Mouse (Mus musculus): ENCODE measurements around the gene Lysmd1. TPM values are rescaled to one million over a fixed set of nuclear protein-coding genes. Genes with fewer than 3 reads are reported as not detected.

Gene Lysmd1
- polyA plus RNA-seq (2014; fragmentation: Illumina TruSeq; extraction: RNeasy Lipid Tissue Mini Kit (QIAGEN cat#74804); ENCODE audit: low read depth, low replicate concordance), result 11.0 TPM

DNA sequence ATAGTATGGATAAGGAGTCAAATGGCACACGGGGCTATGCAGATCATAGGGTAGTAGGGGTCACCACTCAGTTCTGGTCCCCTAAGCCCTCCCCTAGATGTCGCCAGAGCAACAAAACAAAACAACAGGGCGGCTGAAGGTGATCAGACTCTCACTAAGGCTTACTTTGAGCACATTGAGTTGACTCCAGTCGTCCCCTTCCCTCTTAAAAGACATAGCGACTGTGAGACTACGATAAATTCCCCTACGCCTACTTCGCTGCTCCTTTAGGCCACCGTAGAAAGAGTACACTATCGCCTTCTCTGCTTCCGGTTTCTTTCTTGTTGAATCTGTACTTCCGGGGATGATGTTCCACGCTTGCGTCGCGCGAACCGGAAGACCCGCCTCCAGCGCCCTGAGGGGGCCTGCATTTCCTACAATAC, at the start of gene Lysmd1, which contains the start of gene Scnm1:
TSS of gene Lysmd1 (plus strand) at position 409 of the 422 bp plus-strand sequence.
TSS of gene Scnm1 (minus strand) at position 332 of the 422 bp plus-strand sequence.

DNA sequence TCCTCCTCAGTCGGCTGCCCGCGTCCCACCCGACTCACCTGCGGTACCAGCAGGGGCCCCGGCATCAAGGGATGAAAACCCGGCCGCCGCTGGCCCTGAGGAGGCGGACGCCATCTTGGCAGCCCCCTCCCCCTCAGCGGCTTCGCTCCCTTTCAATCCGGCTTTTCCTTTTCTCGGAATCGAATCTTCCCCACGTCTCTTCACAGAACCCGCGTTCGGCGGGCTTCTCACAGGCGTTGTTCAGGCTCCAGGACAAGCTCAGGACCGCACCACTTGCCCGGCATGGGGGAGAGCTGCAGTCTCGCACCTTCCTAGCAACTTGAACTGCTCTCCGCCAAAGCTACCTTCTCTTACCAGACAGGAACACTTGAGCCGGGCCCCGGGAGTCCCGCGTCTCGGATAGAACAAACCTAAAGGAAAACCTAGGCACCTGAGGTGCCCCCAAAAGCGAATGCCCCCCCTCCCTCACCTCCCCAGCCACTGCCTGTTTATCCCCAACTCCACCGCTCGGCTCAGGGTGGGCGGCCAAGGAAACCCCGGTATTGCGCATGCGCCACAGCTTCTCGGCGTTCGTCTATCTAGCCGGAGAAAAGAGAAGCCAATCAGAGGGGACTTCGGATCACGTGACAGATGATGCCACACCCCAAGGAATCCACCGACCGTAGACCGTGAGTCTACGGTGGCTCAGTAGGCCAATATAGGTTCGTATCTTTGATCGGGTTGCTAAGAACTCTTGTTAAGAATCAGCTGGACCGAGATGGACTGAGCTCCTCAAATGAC, 27.4 kb upstream of the Lysmd1 start, which contains the start of gene Pip5k1a:
TSS of gene Pip5k1a (minus strand) at position 593 of the 780 bp plus-strand sequence.

GRCm38 (mm10) chr3:95110911-95111726, 22.8 kb upstream of the Lysmd1 start, which contains the start of gene Vps72:
Gene Vps72, plus strand, starts transcription at chr3:95111022.

GRCm38 (mm10) chr3:95124246-95124645, 9.6 kb upstream of the Lysmd1 start, which contains the start of gene Tmod4:
Gene Tmod4, plus strand, starts transcription at chr3:95124476.

GRCm38 (mm10) chr3:95141952-95142616, 8.2 kb downstream of the Lysmd1 start, which contains the start of gene Tnfaip8l2:
Gene Tnfaip8l2, minus strand, starts transcription at chr3:95142360.

DNA sequence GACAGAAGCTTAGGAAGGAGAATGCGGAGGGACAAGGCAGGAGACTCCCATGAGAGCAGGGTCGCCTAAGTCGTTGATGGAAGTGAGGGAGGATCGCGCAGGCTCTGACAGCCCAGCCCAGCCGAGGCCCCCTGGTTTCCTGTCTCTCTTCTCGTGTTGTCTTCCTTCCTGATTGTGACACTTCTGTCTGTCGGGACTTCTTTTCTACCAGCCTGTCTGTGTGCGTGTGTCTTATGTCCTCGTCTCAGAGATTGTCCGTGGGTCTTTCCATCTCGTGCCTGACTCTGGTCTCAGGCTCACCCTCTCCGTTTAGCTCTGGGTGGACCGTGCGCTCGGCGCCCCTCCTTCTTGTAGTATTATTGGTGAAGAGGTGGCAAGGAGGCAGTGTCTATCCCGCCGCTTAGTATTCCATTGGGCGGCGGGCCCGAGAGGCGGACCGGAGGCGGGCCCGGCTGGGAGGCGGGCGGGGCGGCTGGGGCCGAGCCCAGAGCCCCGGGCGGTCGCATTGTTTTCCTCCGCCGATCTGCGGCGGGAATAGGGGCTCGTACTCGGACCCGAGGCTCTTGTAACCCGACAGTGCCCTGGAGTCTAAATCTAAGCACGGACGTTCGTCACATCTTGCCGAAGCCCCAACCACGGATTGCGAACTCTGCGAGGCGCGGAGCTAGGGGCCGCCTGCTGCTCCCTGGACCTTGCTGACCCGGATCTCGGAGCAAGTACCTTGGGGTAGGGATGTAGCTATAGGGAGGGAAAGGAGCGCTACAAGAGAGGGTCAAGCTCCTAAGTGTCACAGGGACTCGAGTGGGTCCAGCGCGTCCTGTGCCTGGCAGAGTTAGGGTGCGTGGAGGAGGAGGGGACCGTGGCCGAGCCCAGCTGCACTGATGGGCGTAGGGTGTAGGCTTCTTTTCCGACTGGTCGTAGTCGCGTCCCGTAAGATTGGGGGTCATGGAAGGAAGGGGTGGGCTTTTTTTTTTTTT, 26.4 kb downstream of the Lysmd1 start, which contains the start of gene Sema6c:
TSS of gene Sema6c (plus strand) at position 471 of the 977 bp plus-strand sequence.

Other genes with a start within 250 kb of the Lysmd1 start
- gene Psmb4, start 247.1 kb upstream of the Lysmd1 start, polyA plus RNA-seq (2014; fragmentation: Illumina TruSeq; extraction: RNeasy Lipid Tissue Mini Kit (QIAGEN cat#74804); ENCODE audit: low read depth, low replicate concordance), result 211 TPM
- 123 TPM for gene Selenbp1, start 201.0 kb upstream of the Lysmd1 start, polyA plus RNA-seq (2014; fragmentation: Illumina TruSeq; extraction: RNeasy Lipid Tissue Mini Kit (QIAGEN cat#74804); ENCODE audit: low read depth, low replicate concordance)
- 13.5 TPM for gene Rfx5, start 180.0 kb upstream of the Lysmd1 start, polyA plus RNA-seq (2014; fragmentation: Illumina TruSeq; extraction: RNeasy Lipid Tissue Mini Kit (QIAGEN cat#74804); ENCODE audit: low read depth, low replicate concordance)
- gene Pi4kb, start 159.4 kb upstream of the Lysmd1 start, polyA plus RNA-seq (2014; fragmentation: Illumina TruSeq; extraction: RNeasy Lipid Tissue Mini Kit (QIAGEN cat#74804); ENCODE audit: low read depth, low replicate concordance), result 33.9 TPM
- 24.9 TPM for gene Zfp687, start 118.6 kb upstream of the Lysmd1 start, polyA plus RNA-seq (2014; fragmentation: Illumina TruSeq; extraction: RNeasy Lipid Tissue Mini Kit (QIAGEN cat#74804); ENCODE audit: low read depth, low replicate concordance)
- gene Psmd4, start 91.5 kb upstream of the Lysmd1 start, polyA plus RNA-seq (2014; fragmentation: Illumina TruSeq; extraction: RNeasy Lipid Tissue Mini Kit (QIAGEN cat#74804); ENCODE audit: low read depth, low replicate concordance), result 134 TPM
- 19.1 TPM for gene Pip5k1a, start 27.2 kb upstream of the Lysmd1 start, polyA plus RNA-seq (2014; fragmentation: Illumina TruSeq; extraction: RNeasy Lipid Tissue Mini Kit (QIAGEN cat#74804); ENCODE audit: low read depth, low replicate concordance)
- gene Vps72, start 23.1 kb upstream of the Lysmd1 start, polyA plus RNA-seq (2014; fragmentation: Illumina TruSeq; extraction: RNeasy Lipid Tissue Mini Kit (QIAGEN cat#74804); ENCODE audit: low read depth, low replicate concordance), result 45.3 TPM
- 0.31 TPM for gene Tmod4, start 9.6 kb upstream of the Lysmd1 start, polyA plus RNA-seq (2014; fragmentation: Illumina TruSeq; extraction: RNeasy Lipid Tissue Mini Kit (QIAGEN cat#74804); ENCODE audit: low read depth, low replicate concordance)
- gene Scnm1, start 77 bp upstream of the Lysmd1 start, polyA plus RNA-seq (2014; fragmentation: Illumina TruSeq; extraction: RNeasy Lipid Tissue Mini Kit (QIAGEN cat#74804); ENCODE audit: low read depth, low replicate concordance), result 34.3 TPM
- 9.1 TPM for gene Tnfaip8l2, start 8.3 kb downstream of the Lysmd1 start, polyA plus RNA-seq (2014; fragmentation: Illumina TruSeq; extraction: RNeasy Lipid Tissue Mini Kit (QIAGEN cat#74804); ENCODE audit: low read depth, low replicate concordance)
- gene Sema6c, start 26.4 kb downstream of the Lysmd1 start, polyA plus RNA-seq (2014; fragmentation: Illumina TruSeq; extraction: RNeasy Lipid Tissue Mini Kit (QIAGEN cat#74804); ENCODE audit: low read depth, low replicate concordance), result 4.2 TPM
- 18.6 TPM for gene Gabpb2, start 83.8 kb downstream of the Lysmd1 start, polyA plus RNA-seq (2014; fragmentation: Illumina TruSeq; extraction: RNeasy Lipid Tissue Mini Kit (QIAGEN cat#74804); ENCODE audit: low read depth, low replicate concordance)
- 69.2 TPM for gene Cdc42se1, start 94.6 kb downstream of the Lysmd1 start, polyA plus RNA-seq (2014; fragmentation: Illumina TruSeq; extraction: RNeasy Lipid Tissue Mini Kit (QIAGEN cat#74804); ENCODE audit: low read depth, low replicate concordance)
- 22.7 TPM for gene Mllt11, start 98.1 kb downstream of the Lysmd1 start, polyA plus RNA-seq (2014; fragmentation: Illumina TruSeq; extraction: RNeasy Lipid Tissue Mini Kit (QIAGEN cat#74804); ENCODE audit: low read depth, low replicate concordance)
- 5.9 TPM for gene Gm128, start 107.5 kb downstream of the Lysmd1 start, polyA plus RNA-seq (2014; fragmentation: Illumina TruSeq; extraction: RNeasy Lipid Tissue Mini Kit (QIAGEN cat#74804); ENCODE audit: low read depth, low replicate concordance)
- gene Bnipl, start 117.1 kb downstream of the Lysmd1 start, polyA plus RNA-seq (2014; fragmentation: Illumina TruSeq; extraction: RNeasy Lipid Tissue Mini Kit (QIAGEN cat#74804); ENCODE audit: low read depth, low replicate concordance), result 3.7 TPM
- 62.4 TPM for gene Mindy1, start 147.3 kb downstream of the Lysmd1 start, polyA plus RNA-seq (2014; fragmentation: Illumina TruSeq; extraction: RNeasy Lipid Tissue Mini Kit (QIAGEN cat#74804); ENCODE audit: low read depth, low replicate concordance)
- 19.0 TPM for gene Prune1, start 148.0 kb downstream of the Lysmd1 start, polyA plus RNA-seq (2014; fragmentation: Illumina TruSeq; extraction: RNeasy Lipid Tissue Mini Kit (QIAGEN cat#74804); ENCODE audit: low read depth, low replicate concordance)
- 18.4 TPM for gene Anxa9, start 173.1 kb downstream of the Lysmd1 start, polyA plus RNA-seq (2014; fragmentation: Illumina TruSeq; extraction: RNeasy Lipid Tissue Mini Kit (QIAGEN cat#74804); ENCODE audit: low read depth, low replicate concordance)
- gene Cers2, start 180.7 kb downstream of the Lysmd1 start, polyA plus RNA-seq (2014; fragmentation: Illumina TruSeq; extraction: RNeasy Lipid Tissue Mini Kit (QIAGEN cat#74804); ENCODE audit: low read depth, low replicate concordance), result 147 TPM
- 22.0 TPM for gene Setdb1, start 223.1 kb downstream of the Lysmd1 start, polyA plus RNA-seq (2014; fragmentation: Illumina TruSeq; extraction: RNeasy Lipid Tissue Mini Kit (QIAGEN cat#74804); ENCODE audit: low read depth, low replicate concordance)